Mouse (Mus musculus) liver, embryonic 13.5 days (tissue): ENCODE data around the gene Itga9. TPM values are rescaled to one million over a fixed set of nuclear protein-coding genes. Genes with fewer than 3 reads are reported as not detected.
A peak's percentile ranks its signal among the peaks of the same experiment; 100 is the strongest.

Experiments
- ATAC-seq: fragments of 200-750 bp; cut with Nextera tagmentation; 2 replicates; pipeline ENCODE4 v1.8.0; 2017; ENCODE audit warnings: low read depth, mild to moderate bottlenecking, moderate number of reproducible peaks, moderate library complexity
- DNase-seq: peaks from one replicate; pipeline ENCODE4 v3.0.0; 2022
- H3K27ac ChIP-seq: fragments of 300-500 bp; sonication (generic); 2 replicates; pipeline ENCODE4 v1.5.1; 2015; ENCODE audit warnings: moderate library complexity, mild to moderate bottlenecking, inconsistent platforms
- H3K27me3 ChIP-seq: fragments of 300-500 bp; sonication (generic); 2 replicates; pipeline ENCODE4 v1.6.1; 2015; ENCODE audit warnings: mild to moderate bottlenecking, inconsistent platforms
- H3K36me3 ChIP-seq: fragments of 300-500 bp; sonication (generic); 2 replicates; pipeline ENCODE4 v1.6.1; 2015; ENCODE audit warnings: mild to moderate bottlenecking, inconsistent platforms
- H3K4me1 ChIP-seq: fragments of 300-500 bp; sonication (generic); replicated peaks from 2 replicates; pipeline ENCODE4 v1.6.1; 2015; ENCODE audit warnings: inconsistent platforms
- H3K4me2 ChIP-seq: fragments of 300-500 bp; sonication (generic); 2 replicates; pipeline ENCODE4 v1.6.1; 2015; ENCODE audit warnings: inconsistent platforms, mild to moderate bottlenecking, moderate library complexity
- H3K4me3 ChIP-seq: fragments of 300-500 bp; sonication (generic); replicated peaks from 2 replicates; pipeline ENCODE4 v1.5.1; 2015; ENCODE audit warnings: mild to moderate bottlenecking, inconsistent platforms
- H3K9ac ChIP-seq: fragments of 300-500 bp; sonication (generic); 2 replicates; pipeline ENCODE4 v1.6.1; 2015; ENCODE audit warnings: mild to moderate bottlenecking, inconsistent platforms
- H3K9me3 ChIP-seq: fragments of 300-500 bp; sonication (generic); replicated peaks from 2 replicates; pipeline ENCODE4 v1.6.1; 2016; ENCODE audit warnings: inconsistent platforms
- WGBS: fragments of 180-500 bp; shearing (Covaris S2); methylation state at CpG from one replicate; pipeline ENCODE4 v1.1.7; 2015; ENCODE audit not compliant: insufficient replicate concordance; 5-methylcytosine and 5-hydroxymethylcytosine counted together
- polyA plus RNA-seq: library from polyadenylated mRNA; unstranded; fragments of >200 nt; fragmentation: Nextera tagmentation; extraction: Ambion mirVana; gene quantifications from 2 replicates; pipeline ENCODE4 v1.2.1, GENCODE M21; 2015

Itga9 gene
- polyA plus RNA-seq, 1 experiment from 2014 or later, result 2.2 TPM

DNA sequence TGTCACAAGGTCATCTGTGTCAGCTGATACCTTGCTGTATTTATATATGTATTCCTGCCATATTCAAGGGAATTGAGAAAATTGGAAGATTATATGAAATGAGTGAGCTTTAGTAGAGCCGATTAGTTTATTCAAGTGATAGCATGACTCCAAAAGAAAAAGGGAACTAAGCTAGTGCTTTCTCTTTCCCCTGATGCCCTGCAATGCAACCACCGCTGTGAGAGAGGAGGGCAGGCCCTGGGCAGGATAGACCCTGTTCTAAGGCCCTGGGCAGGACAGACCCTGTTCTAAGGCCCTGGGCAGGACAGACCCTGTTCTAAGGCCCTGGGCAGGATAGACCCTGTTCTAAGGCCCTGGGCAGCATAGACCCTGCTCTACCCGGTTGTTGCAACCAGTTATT lies 201.2 kb downstream of the Itga9 start:
- no peak overlapping the region for H3K9ac ChIP-seq
- no peaks in the 10 kb centered on the region for H3K4me1 ChIP-seq
- DNase-seq (no peak), ATAC-seq (no peak)
- no peak overlapping the region for H3K4me3 ChIP-seq
- H3K4me2 ChIP-seq, result no peak overlapping the region
- no peaks in the 10 kb centered on the region for H3K36me3 ChIP-seq
- no peaks in the 10 kb centered on the region for H3K27me3 ChIP-seq
- 67% methylated on average over 3 of the region's 3 CpGs for WGBS
- no peak overlapping the region for H3K27ac ChIP-seq
- no peaks in the 10 kb centered on the region for H3K9me3 ChIP-seq

DNA sequence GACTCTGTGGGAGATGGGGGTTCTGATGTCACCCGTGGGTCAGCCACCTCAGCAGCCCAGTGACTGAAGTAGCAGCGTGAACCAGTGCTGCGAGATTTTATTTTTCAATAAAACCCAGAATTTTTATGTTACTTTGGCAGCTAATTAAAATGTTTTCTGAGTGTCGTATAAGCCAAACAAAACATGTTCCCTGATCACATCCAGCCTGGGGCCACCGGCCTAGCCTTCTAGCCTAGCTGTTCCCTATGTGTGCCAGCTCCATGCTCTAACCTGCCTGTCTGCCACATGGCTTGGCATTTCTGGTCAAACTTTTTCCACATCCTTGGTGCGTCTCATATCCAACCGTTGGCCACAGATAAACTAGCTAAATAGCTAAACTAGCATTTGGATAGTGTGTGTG lies 205.7 kb downstream of the Itga9 start:
- Histone ChIP-seq H3K4me1 (no peaks in the 10 kb centered on the region), H3K4me3 (no peak overlapping the region), H3K27ac (no peak overlapping the region), H3K4me2 (no peak overlapping the region), H3K9ac (no peak overlapping the region), H3K9me3 (no peaks in the 10 kb centered on the region), H3K36me3 (no peaks in the 10 kb centered on the region), H3K27me3 (no peaks in the 10 kb centered on the region)
- WGBS, result 77% methylated on average over 7 of the region's 7 CpGs
- ATAC-seq, result no peak
- no peak for DNase-seq

DNA sequence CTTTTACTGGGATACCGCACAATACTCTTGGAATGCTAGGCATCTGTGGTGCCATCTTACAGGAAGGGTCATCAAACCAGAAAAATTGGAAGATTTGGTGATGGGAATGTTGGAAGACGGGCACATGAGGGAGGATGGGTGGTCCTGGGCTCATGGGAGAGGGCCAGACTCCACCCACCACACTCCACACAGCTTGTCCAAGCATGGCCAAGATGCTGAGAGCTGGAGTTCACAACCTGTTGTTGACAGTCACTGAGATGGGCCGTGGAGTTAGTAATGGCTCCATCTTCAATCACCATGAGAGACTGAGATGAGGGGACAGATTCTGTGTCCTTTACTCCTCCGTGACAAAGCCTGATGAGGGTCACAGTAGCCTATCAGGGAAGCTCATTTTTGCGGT lies 207.0 kb downstream of the Itga9 start:
- 66% methylated on average over 5 of the region's 5 CpGs for WGBS
- Histone ChIP-seq H3K36me3 (no peaks in the 10 kb centered on the region), H3K4me2 (no peak overlapping the region), H3K27me3 (no peaks in the 10 kb centered on the region), H3K9ac (no peak overlapping the region), H3K4me3 (no peak overlapping the region), H3K4me1 (no peaks in the 10 kb centered on the region), H3K9me3 (no peaks in the 10 kb centered on the region), H3K27ac (no peak overlapping the region)
- ATAC-seq (no peak), DNase-seq (no peak)

DNA sequence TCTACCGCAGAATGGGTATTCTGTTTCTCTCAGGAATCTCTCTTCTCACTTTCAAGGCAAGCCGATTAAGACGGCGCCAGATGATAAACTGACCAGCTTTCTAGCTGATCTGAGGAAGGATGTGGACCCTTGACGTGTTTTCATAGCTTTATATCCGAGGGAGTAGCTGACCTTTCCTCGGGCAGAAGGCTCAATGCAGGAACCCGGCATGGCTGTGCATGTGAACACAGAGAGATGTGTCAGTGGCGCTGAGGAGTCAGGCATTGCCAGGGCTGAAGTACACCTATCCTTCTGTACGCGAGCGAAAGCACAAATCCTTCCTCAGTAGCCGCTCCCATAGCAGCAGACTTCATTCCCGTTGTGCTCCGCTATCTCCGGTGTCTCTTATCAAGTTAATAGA lies 207.6 kb downstream of the Itga9 start:
- no peak for DNase-seq
- no peaks in the 10 kb centered on the region for H3K27me3 ChIP-seq
- no peak for ATAC-seq
- no peaks in the 10 kb centered on the region for H3K4me1 ChIP-seq
- WGBS, result 72% methylated on average over 16 of the region's 16 CpGs
- H3K4me3 ChIP-seq, result no peak overlapping the region
- H3K9ac ChIP-seq, result no peak overlapping the region
- H3K9me3 ChIP-seq, result no peaks in the 10 kb centered on the region
- no peaks in the 10 kb centered on the region for H3K36me3 ChIP-seq
- no peak overlapping the region for H3K4me2 ChIP-seq
- no peak overlapping the region for H3K27ac ChIP-seq

DNA sequence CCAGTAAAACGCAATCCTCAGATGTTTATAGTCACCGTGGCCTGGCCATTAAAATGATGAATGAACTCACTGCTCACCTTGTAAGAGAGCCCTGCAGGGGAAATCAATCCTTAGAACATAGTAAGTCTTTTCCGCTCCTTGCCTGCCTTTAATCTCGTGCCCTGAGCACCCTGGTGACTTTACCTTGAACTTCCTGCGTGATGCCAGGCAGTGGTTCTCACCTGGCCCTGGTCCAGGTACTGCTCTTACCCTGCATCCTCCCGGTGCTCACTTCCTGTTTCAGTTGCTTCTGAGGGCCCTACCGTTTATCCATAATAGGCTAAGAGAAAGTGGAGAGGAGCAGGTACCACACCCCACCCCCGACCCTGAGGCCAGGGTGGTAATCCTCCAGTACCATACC lies 208.0 kb downstream of the Itga9 start:
- ATAC-seq, result no peak
- Histone ChIP-seq H3K27me3 (no peaks in the 10 kb centered on the region), H3K4me2 (no peak overlapping the region), H3K9ac (no peak overlapping the region), H3K27ac (no peak overlapping the region), H3K36me3 (no peaks in the 10 kb centered on the region), H3K4me1 (no peaks in the 10 kb centered on the region), H3K4me3 (no peak overlapping the region), H3K9me3 (no peaks in the 10 kb centered on the region)
- DNase-seq, result no peak
- 71% methylated on average over 8 of the region's 8 CpGs for WGBS

DNA sequence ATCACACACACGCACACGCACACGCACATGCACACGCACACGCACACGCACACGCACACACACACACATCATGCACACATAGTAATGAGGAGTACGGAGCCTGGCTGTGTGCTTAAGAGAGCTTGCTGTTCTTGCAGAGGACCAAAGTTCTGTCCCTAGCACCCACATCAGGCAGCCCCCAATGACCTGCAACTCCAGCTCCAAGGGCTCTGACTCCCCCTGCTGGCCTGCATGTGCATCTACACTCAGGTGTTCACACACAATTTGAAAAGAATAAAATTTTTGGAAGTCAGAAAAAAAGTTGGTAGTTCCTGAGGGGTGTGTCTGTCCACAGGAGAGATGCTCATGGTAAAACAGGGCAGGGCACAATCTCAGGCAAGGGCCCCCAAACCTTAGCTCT lies 209.1 kb downstream of the Itga9 start:
- ATAC-seq (no peak), DNase-seq (no peak)
- Histone ChIP-seq H3K4me2 (no peak overlapping the region), H3K27ac (no peak overlapping the region), H3K27me3 (no peaks in the 10 kb centered on the region), H3K36me3 (no peaks in the 10 kb centered on the region), H3K9me3 (no peaks in the 10 kb centered on the region), H3K4me3 (no peak overlapping the region), H3K9ac (no peak overlapping the region), H3K4me1 (no peaks in the 10 kb centered on the region)
- 91% methylated on average over 8 of the region's 8 CpGs for WGBS

DNA sequence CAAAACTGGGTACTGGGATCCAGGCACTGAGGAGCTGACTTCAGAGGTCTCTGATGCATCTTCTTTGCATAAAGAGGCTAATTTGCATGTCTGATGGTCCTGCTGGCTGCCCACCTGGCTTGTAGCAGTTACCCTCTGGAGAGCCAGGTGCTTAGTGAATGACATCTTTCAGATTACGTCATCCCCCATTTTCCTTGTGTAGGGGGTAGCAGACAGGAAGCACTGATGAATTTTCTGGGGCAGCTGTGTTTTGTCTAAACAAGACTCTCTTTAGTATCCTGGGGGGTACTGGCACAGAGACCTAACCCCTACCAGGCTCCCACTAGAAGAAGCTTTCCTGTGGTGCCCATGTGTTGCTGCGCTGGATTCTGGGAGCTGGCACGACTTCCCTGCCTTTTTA lies 212.0 kb downstream of the Itga9 start:
- no peaks in the 10 kb centered on the region for H3K36me3 ChIP-seq
- no peak for DNase-seq
- H3K4me1 ChIP-seq, result peaks cover 13% of the 10 kb centered on the region
- no peak overlapping the region for H3K4me3 ChIP-seq
- no peak overlapping the region for H3K9ac ChIP-seq
- no peak overlapping the region for H3K27ac ChIP-seq
- ATAC-seq, result no peak
- no peak overlapping the region for H3K4me2 ChIP-seq
- H3K27me3 ChIP-seq, result no peaks in the 10 kb centered on the region
- 68% methylated on average over 3 of the region's 3 CpGs for WGBS
- no peaks in the 10 kb centered on the region for H3K9me3 ChIP-seq

DNA sequence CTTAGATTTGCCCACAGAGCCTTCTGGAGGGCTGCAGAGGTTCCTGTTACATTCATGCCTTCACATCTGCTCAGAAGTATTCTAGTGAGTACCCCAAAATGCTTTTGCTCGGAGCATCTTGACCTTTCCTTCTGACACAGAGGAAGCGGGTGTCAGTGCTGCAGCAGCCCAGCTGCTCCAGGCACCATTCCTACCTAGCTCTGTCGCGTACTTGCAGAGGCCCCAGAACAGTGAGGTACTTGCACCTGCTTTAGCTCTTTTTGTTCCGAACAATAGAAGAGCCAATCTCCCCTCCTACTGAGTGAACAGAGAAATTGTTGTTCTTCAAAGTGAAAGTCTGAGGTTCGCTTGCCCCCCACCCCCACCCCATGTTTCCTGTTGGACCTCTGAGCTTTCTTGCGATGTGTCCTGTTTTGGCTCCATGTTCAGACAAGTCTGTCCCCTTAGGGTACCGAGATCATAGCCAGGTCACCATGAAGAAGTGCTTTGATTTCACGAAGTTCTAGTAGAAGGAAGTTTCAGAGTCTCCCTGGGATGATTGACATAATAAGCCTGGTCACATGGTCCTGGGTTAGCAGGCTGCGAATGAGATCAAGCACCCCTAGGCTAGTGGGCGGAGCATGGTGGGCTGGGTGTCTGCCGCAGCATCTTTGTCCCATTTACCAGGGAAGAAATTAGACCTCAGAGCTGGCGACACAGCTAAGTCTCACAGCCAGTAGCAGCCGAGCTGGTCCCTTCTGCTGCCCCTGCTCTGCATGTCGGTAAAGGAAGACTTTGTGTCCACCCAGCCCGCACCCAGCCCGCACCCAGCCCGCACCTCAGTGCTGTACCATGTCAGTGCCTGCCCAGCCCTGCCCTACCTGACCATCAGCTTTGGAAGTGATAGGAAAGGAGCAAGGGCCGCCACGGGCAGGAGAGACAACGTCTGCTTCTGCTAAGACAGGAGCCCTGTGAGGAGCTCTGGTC lies 215.0 kb downstream of the Itga9 start:
- H3K9me3 ChIP-seq, result no peaks in the 10 kb centered on the region
- H3K4me3 ChIP-seq, result no peak overlapping the region
- no peaks in the 10 kb centered on the region for H3K36me3 ChIP-seq
- DNase-seq (no peak), ATAC-seq (0 out of 2 replicates have a peak, but pooled peaks have one; percentile 15)
- H3K27ac ChIP-seq, result no peak overlapping the region
- no peaks in the 10 kb centered on the region for H3K27me3 ChIP-seq
- no peak overlapping the region for H3K4me2 ChIP-seq
- WGBS, result 47% methylated on average over 21 of the region's 21 CpGs
- no peak overlapping the region for H3K9ac ChIP-seq
- H3K4me1 ChIP-seq, result peaks cover 13% of the 10 kb centered on the region

DNA sequence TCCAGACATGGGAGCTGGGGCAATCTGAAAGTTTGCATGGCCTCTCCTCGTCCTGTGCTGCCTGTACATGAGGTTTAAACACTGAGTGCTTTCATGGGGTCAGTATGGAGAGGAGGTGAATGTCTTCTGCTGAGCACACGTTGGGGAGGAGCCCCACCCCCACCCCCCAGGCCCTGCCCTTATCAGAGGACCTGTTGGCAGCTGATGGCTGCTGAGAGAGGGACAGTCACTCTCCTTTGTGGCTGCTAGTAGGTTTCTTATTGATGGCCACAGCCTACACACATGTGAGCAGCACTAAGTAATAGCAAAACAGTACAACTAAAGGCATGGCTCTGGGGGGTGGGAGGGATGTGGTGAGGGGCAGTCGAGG lies 215.7 kb downstream of the Itga9 start:
- no peak overlapping the region for H3K9ac ChIP-seq
- H3K4me2 ChIP-seq, result no peak overlapping the region
- no peak overlapping the region for H3K4me3 ChIP-seq
- H3K27me3 ChIP-seq, result no peaks in the 10 kb centered on the region
- peaks cover 13% of the 10 kb centered on the region for H3K4me1 ChIP-seq
- H3K36me3 ChIP-seq, result no peaks in the 10 kb centered on the region
- WGBS, result 34% methylated on average over 3 of the region's 3 CpGs
- DNase-seq, result no peak
- no peak overlapping the region for H3K27ac ChIP-seq
- H3K9me3 ChIP-seq, result no peaks in the 10 kb centered on the region
- ATAC-seq, result 0 out of 2 replicates have a peak, but pooled peaks have one; percentile 26

DNA sequence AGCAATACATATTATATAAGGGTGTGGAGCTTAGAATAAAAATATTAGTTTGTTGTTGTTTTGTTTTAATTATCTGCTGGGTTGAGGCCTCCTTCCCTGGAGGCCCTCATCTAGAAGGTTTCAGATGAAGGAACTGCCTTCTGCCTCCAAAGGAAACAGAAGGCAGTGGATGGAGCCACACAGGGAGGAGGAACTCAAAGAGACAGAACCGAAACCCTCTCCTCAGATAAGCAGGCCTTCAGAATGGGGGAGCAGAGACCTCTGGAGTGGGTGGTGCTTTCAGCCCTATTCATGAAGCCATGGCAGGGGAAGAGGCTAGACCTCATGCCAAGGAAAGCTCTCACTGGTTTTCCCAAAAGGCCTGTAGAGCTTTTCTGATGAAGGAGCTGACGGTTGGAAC lies 216.1 kb downstream of the Itga9 start:
- no peak overlapping the region for H3K4me2 ChIP-seq
- 50% methylated on average over 2 of the region's 2 CpGs for WGBS
- no peak for ATAC-seq
- peaks cover 13% of the 10 kb centered on the region for H3K4me1 ChIP-seq
- H3K4me3 ChIP-seq, result no peak overlapping the region
- no peaks in the 10 kb centered on the region for H3K9me3 ChIP-seq
- no peaks in the 10 kb centered on the region for H3K36me3 ChIP-seq
- no peaks in the 10 kb centered on the region for H3K27me3 ChIP-seq
- no peak overlapping the region for H3K27ac ChIP-seq
- H3K9ac ChIP-seq, result no peak overlapping the region
- no peak for DNase-seq

DNA sequence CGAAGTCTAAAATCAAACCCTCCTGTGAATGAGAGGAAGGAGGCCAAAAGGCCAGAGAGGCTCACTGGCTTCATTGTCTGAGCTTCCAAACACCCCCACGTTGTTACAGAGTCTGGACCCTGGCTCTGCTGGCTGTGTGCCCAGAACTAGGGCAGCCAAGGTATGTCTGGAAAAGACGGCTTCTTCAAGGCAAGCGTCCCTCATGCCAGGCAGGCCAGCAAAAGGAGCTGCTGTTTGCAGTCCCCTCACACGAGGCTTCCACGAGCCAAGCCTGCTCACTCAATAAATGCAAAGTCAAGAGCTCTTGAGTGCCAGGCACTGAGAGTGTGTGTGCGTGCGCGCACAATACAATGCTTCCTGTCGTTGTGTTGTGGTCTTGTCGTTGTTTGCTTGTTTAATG lies 224.6 kb downstream of the Itga9 start:
- no peak overlapping the region for H3K4me2 ChIP-seq

DNA sequence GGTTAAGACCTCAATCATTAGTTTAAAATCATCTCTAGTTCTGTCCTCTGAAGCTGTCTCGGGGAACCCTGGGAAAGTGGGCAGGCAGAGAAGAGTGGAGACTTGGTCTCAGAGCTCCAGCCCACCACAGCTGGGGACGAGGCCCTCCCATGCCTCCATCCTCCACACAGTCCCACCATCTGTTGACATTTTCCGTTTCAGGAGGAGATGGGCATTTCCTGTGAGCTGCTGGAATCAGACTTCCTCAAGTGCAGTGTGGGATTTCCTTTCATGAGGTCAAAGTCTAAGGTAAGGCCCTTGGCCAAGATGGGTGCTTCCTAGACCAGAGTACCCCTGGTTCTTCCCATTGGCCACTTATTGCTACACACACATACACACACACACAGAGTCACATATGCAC lies 226.0 kb downstream of the Itga9 start:
- Histone ChIP-seq H3K27me3 (no peaks in the 10 kb centered on the region), H3K27ac (no peak overlapping the region), H3K9ac (no peak overlapping the region), H3K9me3 (no peaks in the 10 kb centered on the region), H3K36me3 (no peaks in the 10 kb centered on the region), H3K4me1 (no peaks in the 10 kb centered on the region), H3K4me3 (no peak overlapping the region), H3K4me2 (no peak overlapping the region)
- DNase-seq (no peak), ATAC-seq (no peak)
- 21% methylated on average over 3 of the region's 3 CpGs for WGBS

More for the DNA sequence above, 224.6 kb downstream of the Itga9 start:
- no peak overlapping the region for H3K9ac ChIP-seq
- no peaks in the 10 kb centered on the region for H3K27me3 ChIP-seq
- WGBS, result 57% methylated on average over 11 of the region's 11 CpGs
- no peak for ATAC-seq
- no peak overlapping the region for H3K27ac ChIP-seq
- H3K4me1 ChIP-seq, result no peaks in the 10 kb centered on the region
- no peak overlapping the region for H3K4me3 ChIP-seq
- H3K36me3 ChIP-seq, result no peaks in the 10 kb centered on the region
- DNase-seq, result no peak
- no peaks in the 10 kb centered on the region for H3K9me3 ChIP-seq
